Mouse (Mus musculus) lung, adult 2 months (tissue): Measurements from ENCODE around the gene Zgrf1.

Source experiments
- CTCF ChIP-seq: fragments of 200-500 bp; IDR thresholded peaks from 2 replicates; pipeline ENCODE4 v1.5.1; 2011; ENCODE audit warnings: mild to moderate bottlenecking, low read length, control low read depth; ENCODE audit not compliant: insufficient read depth
- POLR2A ChIP-seq: fragments of 200-500 bp; IDR thresholded peaks from 2 replicates; pipeline ENCODE4 v1.6.1; 2011; ENCODE audit warnings: low read depth, mild to moderate bottlenecking, control low read depth, low read length, borderline replicate concordance; ENCODE audit errors: extremely low read depth

DNA sequence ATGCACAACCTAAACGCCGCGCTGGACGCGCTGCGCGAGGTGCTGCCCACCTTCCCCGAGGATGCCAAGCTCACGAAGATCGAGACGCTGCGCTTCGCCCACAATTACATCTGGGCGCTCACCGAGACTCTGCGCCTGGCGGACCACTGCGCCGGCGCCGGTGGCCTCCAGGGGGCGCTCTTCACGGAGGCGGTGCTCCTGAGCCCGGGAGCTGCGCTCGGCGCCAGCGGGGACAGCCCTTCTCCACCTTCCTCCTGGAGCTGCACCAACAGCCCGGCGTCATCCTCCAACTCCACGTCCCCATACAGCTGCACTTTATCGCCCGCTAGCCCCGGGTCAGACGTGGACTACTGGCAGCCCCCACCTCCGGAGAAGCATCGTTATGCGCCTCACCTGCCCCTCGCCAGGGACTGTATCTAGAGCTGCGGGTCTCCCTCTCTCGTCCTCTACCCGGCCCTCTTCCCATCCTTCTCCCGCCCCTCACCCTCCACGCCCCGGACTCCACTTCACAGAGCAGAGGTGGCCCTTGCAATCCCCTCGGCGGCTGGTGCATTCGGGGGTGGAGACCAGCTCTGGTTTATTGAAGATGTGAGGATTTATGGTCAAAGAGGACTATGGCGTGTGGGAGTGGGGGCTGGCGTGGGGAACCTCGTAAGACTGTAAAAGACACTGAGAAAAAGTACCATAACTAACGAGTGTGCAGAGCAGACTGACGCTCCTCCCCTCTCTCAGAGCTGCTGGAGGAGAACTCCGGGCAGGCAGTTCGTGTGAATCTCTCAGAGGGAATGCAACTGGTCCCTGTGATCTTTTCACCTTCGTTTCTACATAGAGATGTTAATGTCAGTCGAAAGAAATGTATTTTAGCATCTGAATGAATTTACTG, 81.1 kb downstream of the Zgrf1 start:
- TF ChIP-seq CTCF (peak; percentile 40; the same call in 1 of the 2 replicates), POLR2A (no peak)
